Mouse (Mus musculus): ENCODE measurements at regions not wholly inside any gene's neighbourhood (a gene's known extent, or its start where the extent isn't known, plus 50 kb on each side); places are given as distances from the start of the nearest gene placed in this dataset.

GRCm38 (mm10) chr14:76717081-76717480, 160.4 kb upstream of the Serp2 start:
- no peak for DNase-seq (ENCODE audit: low spot score in 2 of 2)

GRCm38 (mm10) chr14:76714727-76715126, 158.0 kb upstream of the Serp2 start:
- DNase-seq (ENCODE audit: low spot score in 2 of 2), result no peak

- DNase-seq (ENCODE audit: low spot score in 2 of 2), result no peak
Observed at GRCm38 (mm10) chr14:76713946-76714345, 157.3 kb upstream of the Serp2 start.

GRCm38 (mm10) chr14:76708728-76709127, 152.0 kb upstream of the Serp2 start:
- no peak for DNase-seq (ENCODE audit: low spot score in 2 of 2)

- no peak for DNase-seq (ENCODE audit: low spot score in 2 of 2)
Observed at GRCm38 (mm10) chr14:76703373-76703764, 146.7 kb upstream of the Serp2 start.

GRCm38 (mm10) chr14:76702709-76703372, 146.2 kb upstream of the Serp2 start:
- DNase-seq (ENCODE audit: low spot score in 2 of 2), result no peak

- no peak for DNase-seq (ENCODE audit: low spot score in 2 of 2)
Observed at GRCm38 (mm10) chr14:76701911-76702708, 145.4 kb upstream of the Serp2 start.

- no peak for DNase-seq (ENCODE audit: low spot score in 2 of 2)
Observed at GRCm38 (mm10) chr14:76701304-76701703, 144.6 kb upstream of the Serp2 start.

- no peak for DNase-seq (ENCODE audit: low spot score in 2 of 2)
Observed at GRCm38 (mm10) chr14:76700796-76701195, 144.1 kb upstream of the Serp2 start.

- no peak for DNase-seq (ENCODE audit: low spot score in 2 of 2)
Observed at GRCm38 (mm10) chr14:76700190-76700589, 143.5 kb upstream of the Serp2 start.

- DNase-seq (ENCODE audit: low spot score in 2 of 2), result no peak
Observed at GRCm38 (mm10) chr14:76698718-76699402, 142.2 kb upstream of the Serp2 start.

- DNase-seq (ENCODE audit: low spot score in 2 of 2), result no peak
Observed at GRCm38 (mm10) chr14:76696729-76697128, 140.0 kb upstream of the Serp2 start.

GRCm38 (mm10) chr14:76695691-76696355, 139.1 kb upstream of the Serp2 start:
- DNase-seq (ENCODE audit: low spot score in 2 of 2), result no peak

- no peak for DNase-seq (ENCODE audit: low spot score in 2 of 2)
Observed at GRCm38 (mm10) chr14:76694894-76695293, 138.2 kb upstream of the Serp2 start.

GRCm38 (mm10) chr14:76693351-76694317, 136.9 kb upstream of the Serp2 start:
- no peak for DNase-seq (ENCODE audit: low spot score in 2 of 2)

GRCm38 (mm10) chr14:76687971-76688407, 131.3 kb upstream of the Serp2 start:
- DNase-seq (ENCODE audit: low spot score in 2 of 2), result no peak

- no peak for DNase-seq (ENCODE audit: low spot score in 2 of 2)
Observed at GRCm38 (mm10) chr14:76686762-76687453, 130.2 kb upstream of the Serp2 start.

GRCm38 (mm10) chr14:76685830-76686761, 129.4 kb upstream of the Serp2 start:
- no peak for DNase-seq (ENCODE audit: low spot score in 2 of 2)

GRCm38 (mm10) chr14:76684327-76684726, 127.6 kb upstream of the Serp2 start:
- DNase-seq (ENCODE audit: low spot score in 2 of 2), result no peak
